Mouse (Mus musculus): ENCODE measurements around the gene Gpc5.

DNA sequence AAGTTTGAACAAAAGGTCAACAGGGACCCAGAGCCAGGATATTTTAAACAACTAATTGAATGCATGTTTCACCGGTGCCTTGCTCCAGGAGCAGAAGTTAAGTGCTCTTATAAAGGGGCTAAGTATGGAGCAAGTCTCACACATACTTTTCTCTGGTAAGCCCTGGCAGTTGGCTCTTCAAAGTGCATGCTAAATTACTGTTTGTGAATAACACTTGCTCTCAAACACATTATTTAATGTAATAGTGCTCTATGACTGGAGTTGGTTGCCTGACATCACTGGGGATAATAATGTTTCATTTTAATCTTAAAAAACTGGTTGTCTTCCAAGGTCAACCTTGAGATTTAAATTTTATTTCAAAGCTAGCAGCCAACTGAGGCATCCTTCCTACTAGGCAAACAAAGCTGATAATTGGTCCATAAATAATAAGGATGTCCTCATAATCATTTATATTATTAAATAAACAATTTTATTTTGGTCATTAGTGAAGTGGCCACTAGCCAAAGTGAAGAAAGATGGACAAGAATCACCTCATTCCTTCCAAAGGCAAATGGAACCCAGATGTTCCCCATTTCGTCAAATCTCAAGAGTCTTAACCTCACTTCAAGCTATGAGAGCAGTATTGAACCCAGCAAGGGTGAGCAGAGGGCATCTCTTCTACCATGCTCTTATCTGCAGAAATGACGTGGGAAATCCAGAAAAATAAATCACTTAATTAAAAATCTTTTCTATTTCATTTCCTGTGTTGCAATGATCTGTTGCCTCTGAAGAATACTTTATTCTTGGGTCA, 488.6 kb downstream of the Gpc5 start:
- TF ChIP-seq CHD2 (IDR thresholded peaks at IDR 0.05; ENCODE audit: low read depth, low read length) (no peak), ZNF384 (IDR thresholded peaks at IDR 0.05; ENCODE audit: low read depth, low read length) (no peak), HCFC1 (IDR thresholded peaks at IDR 0.05; ENCODE audit: borderline replicate concordance, insufficient read depth, low read length) (no peak)
